Mouse (Mus musculus) lung, adult 2 months (tissue): ENCODE measurements around the gene Snx22.

Experiments used
- CTCF ChIP-seq: fragments of 200-500 bp; IDR thresholded peaks from 2 replicates; pipeline ENCODE4 v1.5.1; 2011; ENCODE audit warnings: mild to moderate bottlenecking, low read length, control low read depth; ENCODE audit not compliant: insufficient read depth
- POLR2A ChIP-seq: fragments of 200-500 bp; IDR thresholded peaks from 2 replicates; pipeline ENCODE4 v1.6.1; 2011; ENCODE audit warnings: low read depth, mild to moderate bottlenecking, control low read depth, low read length, borderline replicate concordance; ENCODE audit errors: extremely low read depth

GRCm38 (mm10) chr9:66110611-66111379 lies 41.3 kb upstream of the Snx22 start:
- no peak for TF ChIP-seq CTCF
- no peak for TF ChIP-seq POLR2A
